In genomic region chr11:49982881-49983280, GRCm38 (mm10) we compare ENCODE assay signal across 18 mouse cellular contexts. TPM values are rescaled to one million over a fixed set of nuclear protein-coding genes. Genes with fewer than 3 reads are reported as not detected.
DNase-seq lines count a peak whose midpoint lies in the region; ATAC-seq lines count a peak whose summit lies in the region.
"Had no signal": no experiment of that assay in that cellular context is flagged by ENCODE, and none has a peak within 500 bp of the region (broad histone marks: within the 10 kb centered on the region; RNA-seq: fewer than 3 reads in every experiment).

No protein-coding gene starts in this region.

- no peak for DNase-seq in liver, embryonic 11.5 days (ENCODE audit: low spot score)
- no peak for DNase-seq in liver
- peak; percentile 49 for DNase-seq in splenic B cell, adult 2 months (ENCODE audit: low read depth, low spot score)
- DNase-seq in yolk sac, embryonic 10.5 days (ENCODE audit: low spot score) = no peak
- no peak for DNase-seq in retina, postnatal 1 day
- DNase-seq: adrenal gland, postnatal 14 days; cerebellum, postnatal 14 days; gastrocnemius, adult 2 months; heart, adult 2 months; kidney, adult 18-20 months; layer of hippocampus, postnatal 36 days; lung, adult 18-20 months had no signal

- peak overlapping the region; percentile 5; the same call in 1 of the 2 replicates for H3K27ac ChIP-seq in liver, embryonic 11.5 days (ENCODE audit: low read depth, low read length)
- no peak overlapping the region for H3K27ac ChIP-seq in kidney, embryonic 16.5 days (ENCODE audit: low read length)
- H3K27ac ChIP-seq: forebrain, embryonic 15.5 days; gastrocnemius, adult 2 months; heart, adult 2 months; hindbrain, embryonic 13.5 days; neural tube, embryonic 13.5 days had no signal

- 42% methylated on average over 4 of the region's 4 CpGs for WGBS in liver, embryonic 11.5 days
- WGBS in kidney, embryonic 16.5 days = 31% methylated on average over 4 of the region's 4 CpGs

- no peaks in the 10 kb centered on the region for H3K9me3 ChIP-seq in liver, embryonic 11.5 days (ENCODE audit: control insufficient read depth, low read length)
- no peaks in the 10 kb centered on the region for H3K9me3 ChIP-seq in kidney, embryonic 16.5 days (ENCODE audit: low read length)
- H3K9me3 ChIP-seq: forebrain, embryonic 15.5 days; hindbrain, embryonic 13.5 days; neural tube, embryonic 13.5 days had no signal

- no peak for ATAC-seq in liver, embryonic 11.5 days (replicated peaks; ENCODE audit: low FRiP score)
- peak; percentile 72 for ATAC-seq in CD4-positive, CD25-positive, alpha-beta regulatory T cell, adult 4 months
- ATAC-seq in inflammation-experienced regulatory T-cells, adult 6 months = peak; percentile 69
- ATAC-seq in kidney, embryonic 16.5 days (ENCODE audit: low FRiP score, low TSS enrichment) = no peak
- ATAC-seq: forebrain, embryonic 15.5 days had no signal

- H3K36me3 ChIP-seq in liver, embryonic 11.5 days (ENCODE audit: control insufficient read depth, insufficient read depth, low read length) = no peaks in the 10 kb centered on the region
- H3K36me3 ChIP-seq in splenic B cell, adult 2 months (ENCODE audit: control insufficient read depth, insufficient read depth, low read length, poor library complexity, severe bottlenecking) = no peaks in the 10 kb centered on the region
- H3K36me3 ChIP-seq in kidney, embryonic 16.5 days (ENCODE audit: insufficient read depth, low read length) = no peaks in the 10 kb centered on the region
- H3K36me3 ChIP-seq: forebrain, embryonic 15.5 days; hindbrain, embryonic 13.5 days; neural tube, embryonic 13.5 days had no signal

- peaks cover 41% of the 10 kb centered on the region for H3K4me1 ChIP-seq in liver, embryonic 11.5 days (replicated peaks; ENCODE audit: control insufficient read depth, insufficient read depth, low read length)
- no peaks in the 10 kb centered on the region for H3K4me1 ChIP-seq in kidney, embryonic 16.5 days (ENCODE audit: insufficient read depth, low read length)
- H3K4me1 ChIP-seq: forebrain, embryonic 15.5 days; hindbrain, embryonic 13.5 days; neural tube, embryonic 13.5 days had no signal

- H3K27me3 ChIP-seq in liver, embryonic 11.5 days (replicated peaks; ENCODE audit: control insufficient read depth, insufficient read depth, low read length) = no peaks in the 10 kb centered on the region
- H3K27me3 ChIP-seq in splenic B cell, adult 2 months (ENCODE audit: control insufficient read depth, insufficient read depth, low read length, poor library complexity, severe bottlenecking) = no peaks in the 10 kb centered on the region
- H3K27me3 ChIP-seq in kidney, embryonic 16.5 days (ENCODE audit: insufficient read depth, low read length) = no peaks in the 10 kb centered on the region
- H3K27me3 ChIP-seq: forebrain, embryonic 15.5 days; hindbrain, embryonic 13.5 days; neural tube, embryonic 13.5 days had no signal

- H3K9ac ChIP-seq in liver, embryonic 11.5 days (ENCODE audit: low read depth, low read length) = no peak overlapping the region
- H3K9ac ChIP-seq in kidney, embryonic 16.5 days (replicated peaks; ENCODE audit: low read length) = no peak overlapping the region
- H3K9ac ChIP-seq: forebrain, embryonic 15.5 days; hindbrain, embryonic 13.5 days; neural tube, embryonic 13.5 days had no signal

- no peak overlapping the region for H3K4me2 ChIP-seq in liver, embryonic 11.5 days
- H3K4me2 ChIP-seq in kidney, embryonic 16.5 days (replicated peaks; ENCODE audit: low read depth, low read length) = no peak overlapping the region
- H3K4me2 ChIP-seq: forebrain, embryonic 15.5 days; hindbrain, embryonic 13.5 days; neural tube, embryonic 13.5 days had no signal

- no peak overlapping the region for H3K4me3 ChIP-seq in liver, embryonic 11.5 days (ENCODE audit: low read depth, low read length)
- no peak overlapping the region for H3K4me3 ChIP-seq in kidney, embryonic 16.5 days (ENCODE audit: low read length)
- H3K4me3 ChIP-seq: forebrain, embryonic 15.5 days; gastrocnemius, adult 2 months; heart, adult 2 months; hindbrain, embryonic 13.5 days; neural tube, embryonic 13.5 days had no signal

RNA-seq across cellular contexts. Expression of gene Rnf130, which starts 42.3 kb away (rescaled TPM):
- polyA plus RNA-seq in liver, embryonic 11.5 days (2014; fragmentation: Nextera tagmentation; extraction: Ambion mirVana) = 47.8 and 48.0 TPM in 2 replicates
- 1 to 10 TPM; 2.5 to 5.7 TPM for polyA plus RNA-seq in CD4-positive, CD25-positive, alpha-beta regulatory T cell, adult 4 months (2017; shearing (Covaris generic))
- polyA plus RNA-seq in inflammation-experienced regulatory T-cells, adult 6 months (2017; shearing (Covaris generic)) = 1 to 10 TPM; 1.1 to 4.2 (median 3.5) TPM
- polyA plus RNA-seq in kidney, embryonic 16.5 days (2015; fragmentation: Nextera tagmentation; extraction: Ambion mirVana) = 33.8 and 50.6 TPM in 2 replicates

Comparison
In these comparisons a context has a peak if more than half of its experiments do, and no peak if none do; other contexts are left out.
1. ATAC-seq: peak in CD4-positive, CD25-positive, alpha-beta regulatory T cell, adult 4 months (single experiment) and inflammation-experienced regulatory T-cells, adult 6 months (single experiment); none in liver, embryonic 11.5 days (single experiment) and kidney, embryonic 16.5 days (single experiment).